Mouse (Mus musculus) MEL (cell line): ENCODE results near the gene Pla2g2f.

Experiments used
- BHLHE40 ChIP-seq: IDR thresholded peaks from 2 replicates; pipeline ENCODE4 v1.6.1; 2012; ENCODE audit warnings: low read depth, mild to moderate bottlenecking, inconsistent platforms, low read length, improper control_type of control experiment, borderline replicate concordance
- CHD1 ChIP-seq: IDR thresholded peaks from 2 replicates; pipeline ENCODE4 v1.6.1; 2012; ENCODE audit warnings: low read depth, mild to moderate bottlenecking, inconsistent platforms, low read length, improper control_type of control experiment
- CHD2 ChIP-seq: IDR thresholded peaks from 2 replicates; pipeline ENCODE4 v1.6.1; 2011; ENCODE audit warnings: low read length, improper control_type of control experiment
- CTCF ChIP-seq, 3 experiments: IDR thresholded peaks in 2 of 3; conservative IDR thresholded peaks in 1 of 3; 2 replicates each; pipeline ENCODE4 v1.5.1; 2011 to 2012; ENCODE audit warnings: low read length in 3 of 3, low read depth in 2 of 3, mild to moderate bottlenecking in 2 of 3, improper control_type of control experiment in 1 of 3, inconsistent platforms in 1 of 3, mixed read lengths in 1 of 3, moderate library complexity in 1 of 3; ENCODE audit not compliant: control insufficient read depth in 1 of 3, insufficient read depth in 1 of 3, poor library complexity in 1 of 3, severe bottlenecking in 1 of 3
- E2F4 ChIP-seq: IDR thresholded peaks from 2 replicates; pipeline ENCODE4 v1.6.1; 2011; ENCODE audit warnings: low read depth, low read length, improper control_type of control experiment, borderline replicate concordance
- ETS1 ChIP-seq: IDR thresholded peaks from 2 replicates; pipeline ENCODE4 v1.6.1; 2012; ENCODE audit warnings: low read depth, mild to moderate bottlenecking, inconsistent platforms, low read length, improper control_type of control experiment, moderate library complexity
- GATA1 ChIP-seq: IDR thresholded peaks from 2 replicates; pipeline ENCODE4 v1.6.1; 2011; ENCODE audit warnings: low read depth, low read length, improper control_type of control experiment
- JUND ChIP-seq: IDR thresholded peaks from 2 replicates; pipeline ENCODE4 v1.6.1; 2011; ENCODE audit warnings: low read depth, mild to moderate bottlenecking, improper control_type of control experiment, low read length
- MAFK ChIP-seq: IDR thresholded peaks from 2 replicates; pipeline ENCODE4 v1.6.1; 2011; ENCODE audit warnings: low read depth, mild to moderate bottlenecking, low read length, improper control_type of control experiment, borderline replicate concordance
- MAX ChIP-seq: IDR thresholded peaks from 2 replicates; pipeline ENCODE4 v1.6.1; 2011; ENCODE audit warnings: low read length, improper control_type of control experiment
- MYB ChIP-seq: IDR thresholded peaks from 2 replicates; pipeline ENCODE4 v1.6.1; 2011; ENCODE audit warnings: mild to moderate bottlenecking, low read depth, low read length, improper control_type of control experiment
- POLR2A ChIP-seq, 2 experiments: IDR thresholded peaks; 2 replicates each; pipeline ENCODE4 v1.6.1; 2011 to 2012; ENCODE audit warnings: low read length in 2 of 2, mild to moderate bottlenecking in 2 of 2, control low read depth in 1 of 2, improper control_type of control experiment in 1 of 2, low read depth in 1 of 2, moderate library complexity in 1 of 2; ENCODE audit not compliant: control insufficient read depth in 1 of 2, insufficient read depth in 1 of 2, poor library complexity in 1 of 2
- SIN3A ChIP-seq: IDR thresholded peaks from 2 replicates; pipeline ENCODE4 v1.6.1; 2012; ENCODE audit warnings: low read length, improper control_type of control experiment, inconsistent platforms
- UBTF ChIP-seq: IDR thresholded peaks from 2 replicates; pipeline ENCODE4 v1.6.1; 2012; ENCODE audit warnings: low read depth, mild to moderate bottlenecking, inconsistent platforms, low read length, improper control_type of control experiment, moderate library complexity, borderline replicate concordance; ENCODE audit not compliant: insufficient read depth

GRCm38 (mm10) chr4:138709246-138709645, 48.2 kb downstream of the Pla2g2f start:
- TF ChIP-seq CTCF (IDR thresholded peaks at IDR 0.05 in 2 of 3, conservative IDR thresholded peaks at IDR 0.05 in 1 of 3; ENCODE audit: control insufficient read depth in 1 of 3, insufficient read depth in 1 of 3, low read depth in 2 of 3, low read length in 3 of 3, poor library complexity in 1 of 3, severe bottlenecking in 1 of 3) (no peak), CHD1 (no peak), ETS1 (no peak), SIN3A (no peak), UBTF (no peak), JUND (no peak), POLR2A (IDR thresholded peaks at IDR 0.05; ENCODE audit: control insufficient read depth in 1 of 2, insufficient read depth in 1 of 2, low read depth in 1 of 2, low read length in 2 of 2, poor library complexity in 1 of 2) (no peak), MAX (no peak), MAFK (no peak), GATA1 (no peak), MYB (no peak), E2F4 (no peak), CHD2 (no peak), BHLHE40 (no peak)
